Mouse (Mus musculus): ENCODE measurements around the gene Alox12e.

DNA sequence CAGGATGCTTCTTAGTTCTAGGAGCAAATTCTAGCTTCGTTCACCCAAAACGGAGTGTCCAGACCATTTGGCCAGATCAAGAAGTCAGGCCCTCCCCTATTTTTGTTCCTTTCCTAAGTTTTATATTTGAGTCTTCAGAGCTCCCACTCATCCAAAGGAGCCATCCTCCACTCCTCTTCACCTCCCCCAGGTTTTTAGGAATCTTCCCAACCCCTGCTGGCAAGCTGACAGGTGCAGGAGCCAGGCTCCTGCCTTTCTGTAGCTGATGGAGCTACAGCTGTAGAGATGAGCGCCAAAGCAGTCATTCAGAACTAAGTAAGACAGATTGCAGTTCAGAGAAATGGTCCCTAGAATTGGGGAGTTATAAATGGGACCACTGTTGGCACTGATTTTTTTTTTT is 43.5 kb downstream of the Alox12e start:
- TF ChIP-seq POLR2A (IDR thresholded peaks at IDR 0.05; ENCODE audit: extremely low read depth, insufficient read depth, low read length) (no peak), CTCF (IDR thresholded peaks at IDR 0.05; ENCODE audit: extremely low read depth, insufficient read depth, low read length) (no peak)
